Mouse (Mus musculus) ES-E14 (cell line): ENCODE results near the gene Rps18.
"Not testable (repeated sequence)": the region's sequence is repeated elsewhere in the genome, so short reads cannot be mapped to it uniquely, and the experiment has no call there.

Experiments
- CHD2 ChIP-seq: IDR thresholded peaks from 2 replicates; pipeline ENCODE4 v1.6.1; 2014; ENCODE audit warnings: mild to moderate bottlenecking, low read depth, low read length, inconsistent platforms
- HCFC1 ChIP-seq: IDR thresholded peaks from 2 replicates; pipeline ENCODE4 v1.6.1; 2012; ENCODE audit warnings: low read length, inconsistent platforms, borderline replicate concordance; ENCODE audit not compliant: insufficient read depth
- MAFK ChIP-seq: IDR thresholded peaks from 2 replicates; pipeline ENCODE4 v1.6.1; 2014; ENCODE audit warnings: mild to moderate bottlenecking, low read depth, low read length, inconsistent platforms; ENCODE audit not compliant: insufficient read depth
- ZC3H11A ChIP-seq: IDR thresholded peaks from 2 replicates; pipeline ENCODE4 v1.6.1; 2012; ENCODE audit warnings: low read depth, mild to moderate bottlenecking, inconsistent platforms, low read length, borderline replicate concordance
- ZNF384 ChIP-seq: IDR thresholded peaks from 2 replicates; pipeline ENCODE4 v1.6.1; 2012; ENCODE audit warnings: low read depth, low read length, inconsistent platforms

GRCm38 (mm10) chr17:33952015-33952414 lies 3.8 kb downstream of the Rps18 start:
- not testable (repeated sequence) for TF ChIP-seq ZC3H11A, ZNF384, MAFK, CHD2, HCFC1
